Mouse (Mus musculus) bone marrow, adult 2 months (tissue): ENCODE measurements at regions not wholly inside any gene's neighbourhood (a gene's known extent, or its start where the extent isn't known, plus 50 kb on each side); places are given as distances from the start of the nearest gene placed in this dataset.

Experiments
- H3K27ac ChIP-seq: fragments of 200-500 bp; 2 replicates; pipeline ENCODE4 v1.5.1; 2012; ENCODE audit warnings: low read depth, mild to moderate bottlenecking, control low read depth, inconsistent platforms, low read length; ENCODE audit not compliant: control insufficient read depth, poor library complexity, insufficient read depth
- H3K4me1 ChIP-seq: fragments of 200-500 bp; 2 replicates; pipeline ENCODE4 v1.6.1; 2011; ENCODE audit warnings: low read length; ENCODE audit not compliant: control insufficient read depth, insufficient read depth
- H3K4me3 ChIP-seq: fragments of 200-500 bp; replicated peaks from 2 replicates; pipeline ENCODE3; 2011; ENCODE audit warnings: mild to moderate bottlenecking, low read depth, low read length, control low read depth; ENCODE audit not compliant: control insufficient read depth
- CTCF ChIP-seq: fragments of 200-500 bp; IDR thresholded peaks from 2 replicates; pipeline ENCODE4 v1.5.1; 2011; ENCODE audit warnings: low read length, control low read depth; ENCODE audit not compliant: control insufficient read depth, insufficient read depth
- POLR2A ChIP-seq: fragments of 200-500 bp; IDR thresholded peaks from 2 replicates; pipeline ENCODE4 v1.6.1; 2011; ENCODE audit warnings: low read depth, mild to moderate bottlenecking, control low read depth, low read length, borderline replicate concordance; ENCODE audit not compliant: control insufficient read depth
- WGBS: fragments of 180-500 bp; shearing (Covaris S2); methylation state at CpG from one replicate; pipeline ENCODE4 v1.1.7; 2018; 5-methylcytosine and 5-hydroxymethylcytosine counted together

- TF ChIP-seq CTCF (no peak), POLR2A (no peak)
- WGBS, result 43% methylated on average over 11 of the region's 11 CpGs
Observed at GRCm38 (mm10) chr4:105377469-105378187, 220.5 kb downstream of the Plpp3 start.

GRCm38 (mm10) chr4:105384826-105385225 lies 227.7 kb downstream of the Plpp3 start:
- H3K4me1 ChIP-seq, result no peaks in the 10 kb centered on the region
- H3K27ac ChIP-seq, result no peak overlapping the region
- 75% methylated on average over 3 of the region's 3 CpGs for WGBS
- TF ChIP-seq CTCF (no peak), POLR2A (no peak)
- H3K4me3 ChIP-seq, result no peak overlapping the region

More at GRCm38 (mm10) chr4:105377469-105378187, 220.5 kb downstream of the Plpp3 start:
- no peaks in the 10 kb centered on the region for H3K4me1 ChIP-seq
- no peak overlapping the region for H3K27ac ChIP-seq
- no peak overlapping the region for H3K4me3 ChIP-seq

- Histone ChIP-seq H3K4me3 (no peak overlapping the region), H3K27ac (no peak overlapping the region), H3K4me1 (no peaks in the 10 kb centered on the region)
- 85% methylated on average over 5 of the region's 5 CpGs for WGBS
- TF ChIP-seq POLR2A, result no peak
- no peak for TF ChIP-seq CTCF
Observed at GRCm38 (mm10) chr4:105385481-105385880, 228.3 kb downstream of the Plpp3 start.

GRCm38 (mm10) chr4:105390378-105390777 lies 233.2 kb downstream of the Plpp3 start:
- Histone ChIP-seq H3K4me3 (no peak overlapping the region), H3K4me1 (no peaks in the 10 kb centered on the region), H3K27ac (no peak overlapping the region)
- TF ChIP-seq CTCF (no peak), POLR2A (no peak)
- WGBS, result 28% methylated on average over 5 of the region's 5 CpGs

- no peaks in the 10 kb centered on the region for H3K4me1 ChIP-seq
- H3K4me3 ChIP-seq, result no peak overlapping the region
- WGBS, result 43% methylated on average over 1 of the region's 1 CpGs
- H3K27ac ChIP-seq, result no peak overlapping the region
- TF ChIP-seq POLR2A (no peak), CTCF (no peak)
Observed at GRCm38 (mm10) chr4:105394366-105394765, 237.2 kb downstream of the Plpp3 start.

GRCm38 (mm10) chr4:105397451-105397850 lies 240.3 kb downstream of the Plpp3 start:
- 77% methylated on average over 2 of the region's 2 CpGs for WGBS
- no peak overlapping the region for H3K4me3 ChIP-seq
- no peak overlapping the region for H3K27ac ChIP-seq
- no peaks in the 10 kb centered on the region for H3K4me1 ChIP-seq
- no peak for TF ChIP-seq CTCF
- no peak for TF ChIP-seq POLR2A

GRCm38 (mm10) chr4:105402021-105402420 lies 244.9 kb downstream of the Plpp3 start:
- 73% methylated on average over 3 of the region's 3 CpGs for WGBS
- no peaks in the 10 kb centered on the region for H3K4me1 ChIP-seq
- no peak overlapping the region for H3K4me3 ChIP-seq
- H3K27ac ChIP-seq, result no peak overlapping the region
- TF ChIP-seq POLR2A (no peak), CTCF (no peak)

GRCm38 (mm10) chr4:105403169-105403568 lies 246.0 kb downstream of the Plpp3 start:
- Histone ChIP-seq H3K27ac (no peak overlapping the region), H3K4me1 (no peaks in the 10 kb centered on the region), H3K4me3 (no peak overlapping the region)
- WGBS, result 76% methylated on average over 3 of the region's 3 CpGs
- TF ChIP-seq CTCF (no peak), POLR2A (no peak)

GRCm38 (mm10) chr4:105403686-105404085 lies 246.5 kb downstream of the Plpp3 start:
- Histone ChIP-seq H3K4me3 (no peak overlapping the region), H3K4me1 (no peaks in the 10 kb centered on the region), H3K27ac (no peak overlapping the region)
- WGBS, result 77% methylated on average over 6 of the region's 6 CpGs
- TF ChIP-seq POLR2A (no peak), CTCF (no peak)
